Mouse (Mus musculus) kidney, adult 2 months (tissue): ENCODE measurements around the gene Ahctf1.

ENCODE experiments used
- CTCF ChIP-seq: fragments of 200-500 bp; conservative IDR thresholded peaks from 2 replicates; pipeline ENCODE4 v1.5.1; 2011; ENCODE audit warnings: low read depth, mild to moderate bottlenecking, control low read depth, low read length, moderate library complexity, mixed read lengths; ENCODE audit not compliant: insufficient read depth, insufficient read length
- POLR2A ChIP-seq: fragments of 200-500 bp; IDR thresholded peaks from one replicate; pipeline ENCODE4 v1.6.1; 2011; ENCODE audit warnings: low read depth, low read length, control low read depth

DNA sequence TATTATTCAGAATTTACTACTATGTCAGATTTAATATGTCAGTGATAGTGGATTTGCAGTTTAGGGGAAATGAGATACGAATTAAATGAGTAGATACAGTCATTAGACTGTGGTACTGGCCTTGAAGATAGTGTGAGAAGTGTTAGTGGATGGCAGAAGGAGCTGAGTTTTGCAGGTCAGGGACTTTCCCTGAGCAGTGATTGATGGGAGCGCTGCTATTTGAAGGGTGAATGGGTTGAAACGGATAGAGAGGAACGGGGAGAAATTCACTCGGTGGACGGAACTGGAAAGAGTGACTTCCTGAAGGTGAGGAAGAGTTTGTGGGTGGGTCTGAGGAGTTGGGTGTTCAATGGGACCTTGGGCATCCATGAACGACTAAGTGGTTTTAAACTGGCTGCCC, 43.7 kb upstream of the Ahctf1 start:
- no peak for TF ChIP-seq CTCF
- TF ChIP-seq POLR2A = no peak
